ENCODE assay signal across 1 mouse cellular context in genomic region chr2:156515102-156515501, GRCm38 (mm10).
"Had no signal": no experiment of that assay in that cellular context is flagged by ENCODE, and none has a peak within 500 bp of the region (broad histone marks: within the 10 kb centered on the region; RNA-seq: fewer than 3 reads in every experiment).

No protein-coding gene starts in this region.

- DNase-seq: liver, embryonic 13.5 days had no signal
